Mouse (Mus musculus): ENCODE results near the gene Csn2.

Gene Csn2

DNA sequence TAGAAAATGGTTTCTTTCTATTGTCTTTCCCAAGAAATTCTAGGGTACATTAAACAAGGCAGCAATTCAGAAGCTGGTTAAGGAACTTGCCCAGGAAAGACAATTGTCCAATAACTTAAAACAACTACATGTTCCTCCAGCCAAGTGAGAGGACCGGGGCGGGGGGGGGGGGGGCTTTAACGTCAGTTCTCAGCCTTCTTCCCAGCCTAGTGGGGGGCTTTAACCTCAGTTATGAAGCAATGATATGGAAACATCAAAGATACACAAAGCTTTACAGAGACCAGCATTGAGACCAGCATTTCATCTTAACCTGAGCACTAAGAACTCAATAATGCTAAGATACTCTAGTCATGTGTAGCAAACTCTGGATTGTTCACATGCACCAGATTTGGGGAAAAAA lies at the start of gene Csn2:
TSS of gene Csn2 (minus strand) at position 101 of the 400 bp plus-strand sequence.
- no peak for DNase-seq (ENCODE audit: extremely low read depth, insufficient read length, low spot score)

DNA sequence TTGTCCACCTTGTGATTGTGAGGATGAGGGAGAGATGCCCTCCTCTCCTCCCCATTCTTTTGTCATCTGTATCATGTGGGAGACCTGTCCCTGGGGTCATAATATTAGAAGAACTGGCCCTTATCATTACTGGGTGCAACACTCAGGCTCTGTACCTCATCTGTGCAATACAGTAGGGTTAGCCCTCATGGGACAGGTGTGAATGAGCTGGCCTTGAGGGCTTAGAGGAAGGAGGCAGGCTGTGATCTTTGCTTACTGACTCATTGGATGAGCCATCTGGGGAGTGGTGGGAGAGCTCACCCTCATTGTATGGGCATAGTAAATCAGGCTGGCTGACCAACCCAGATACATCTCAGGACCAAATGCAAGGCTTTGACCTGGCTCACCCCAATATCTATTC lies 35.4 kb upstream of the Csn2 start:
- DNase-seq (ENCODE audit: extremely low read depth, insufficient read length, low spot score): no peak

DNA sequence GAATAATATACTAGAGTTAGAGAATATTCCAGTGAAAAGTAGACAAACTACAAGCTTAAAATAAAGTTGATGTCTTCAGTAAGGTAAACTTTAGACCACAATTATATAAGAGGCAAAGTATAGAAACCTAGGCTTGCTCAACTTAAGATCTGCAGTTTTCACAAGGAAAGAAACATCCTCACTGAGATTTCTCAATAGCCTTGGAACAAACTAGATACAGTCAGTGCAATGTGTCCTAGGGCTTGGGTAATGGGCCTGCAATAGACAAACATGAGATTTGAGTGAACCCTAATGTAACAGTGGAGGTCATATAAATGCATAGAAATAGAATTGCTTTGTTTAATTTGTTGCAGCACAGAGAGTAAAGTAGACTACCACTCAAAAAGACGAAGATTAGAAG lies 6.5 kb upstream of the Csn2 start:
- no peak for DNase-seq (ENCODE audit: extremely low read depth, insufficient read length, low spot score)

DNA sequence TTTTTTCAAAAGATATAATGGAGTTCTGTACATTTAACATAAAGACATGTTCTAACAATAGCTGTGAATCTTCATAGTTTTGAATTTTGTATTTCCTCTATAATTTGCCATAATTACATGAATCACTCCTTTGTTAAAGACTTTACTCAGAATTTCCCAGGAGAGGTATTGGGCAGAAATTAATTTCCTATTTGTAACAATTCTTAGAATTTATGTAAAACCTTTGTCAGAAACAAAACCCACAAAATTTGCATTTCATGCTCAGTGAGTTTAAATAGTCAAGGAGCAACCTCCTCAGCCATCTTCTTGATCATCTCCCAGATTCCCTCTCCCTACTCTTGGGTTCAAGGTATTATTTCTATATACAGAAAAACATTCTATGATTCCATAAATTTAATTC lies 33.5 kb downstream of the Csn2 start, which contains the start of gene Csn1s1:
TSS of gene Csn1s1 (plus strand) at position 301 of the 400 bp plus-strand sequence.
- no peak for DNase-seq (ENCODE audit: extremely low read depth, insufficient read length, low spot score)

DNA sequence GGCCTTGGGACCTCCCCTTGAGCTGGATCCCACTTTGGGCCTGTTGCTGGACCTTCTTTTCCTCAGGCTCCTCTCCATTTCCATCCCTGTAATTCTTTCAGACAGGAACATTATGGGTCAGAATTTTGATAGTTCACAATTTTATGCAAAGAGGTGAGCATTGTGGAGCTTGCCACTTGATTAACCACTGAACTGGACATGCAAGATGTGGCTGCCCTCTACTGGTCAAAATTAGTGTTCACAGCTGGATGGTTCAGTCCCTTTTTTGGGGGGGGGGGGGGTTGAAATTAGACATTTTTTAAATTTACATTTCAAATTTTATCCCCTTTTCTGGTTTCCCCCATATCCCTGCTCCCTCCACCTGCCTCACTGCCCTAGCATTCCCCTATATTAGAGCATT lies 56.6 kb downstream of the Csn2 start:
- no peak for DNase-seq (ENCODE audit: extremely low read depth, insufficient read length, low spot score)
